Mouse (Mus musculus): ENCODE measurements at regions not wholly inside any gene's neighbourhood (a gene's known extent, or its start where the extent isn't known, plus 50 kb on each side); places are given as distances from the start of the nearest gene placed in this dataset.
A peak's percentile ranks its signal among the peaks of the same experiment; 100 is the strongest.

DNA sequence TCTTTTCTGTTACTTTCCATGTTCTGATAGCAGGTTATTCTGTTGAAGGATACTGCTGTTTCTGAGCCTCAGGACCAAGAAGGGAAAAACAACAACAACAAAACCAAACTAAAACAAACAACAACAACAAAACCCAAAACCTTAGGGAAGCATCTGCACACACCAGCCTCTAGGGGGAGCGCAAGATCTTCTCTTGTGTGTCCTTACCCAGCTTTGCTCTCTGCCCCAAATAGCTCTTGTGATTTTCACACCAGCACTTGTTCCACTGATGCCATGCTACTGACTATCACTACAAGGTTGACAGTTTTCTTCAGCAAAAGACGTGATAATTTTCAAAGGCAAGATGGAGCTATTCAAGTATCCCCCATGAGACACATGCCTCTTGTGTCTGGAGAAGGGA lies 59.8 kb upstream of the Nrg3 start:
- DNase-seq (ENCODE audit: extremely low spot score in 1 of 2, low spot score in 1 of 2) = peak; percentile 17 to 46
